Mouse (Mus musculus) hindbrain, embryonic 14.5 days (tissue): ENCODE data around the gene Tbc1d22a. TPM values are rescaled to one million over a fixed set of nuclear protein-coding genes. Genes with fewer than 3 reads are reported as not detected.

Experiments
- ATAC-seq: fragments of 200-750 bp; cut with Nextera tagmentation; 2 replicates; pipeline ENCODE4 v1.8.0; 2017; ENCODE audit warnings: moderate number of reproducible peaks, mild to moderate bottlenecking, moderate TSS enrichment, moderate library complexity; ENCODE audit not compliant: low FRiP score
- DNase-seq: peaks from one replicate; pipeline ENCODE4 v3.0.0-alpha.2; 2015; ENCODE audit warnings: low spot score
- H3K27ac ChIP-seq: fragments of 300-500 bp; sonication (generic); 2 replicates; pipeline ENCODE4 v1.5.1; 2014; ENCODE audit warnings: mild to moderate bottlenecking, moderate library complexity
- H3K27me3 ChIP-seq: fragments of 300-500 bp; sonication (generic); 2 replicates; pipeline ENCODE4 v1.6.1; 2014; ENCODE audit warnings: mild to moderate bottlenecking, low read length, mixed read lengths; ENCODE audit not compliant: control insufficient read depth, insufficient read depth
- H3K36me3 ChIP-seq: fragments of 300-500 bp; sonication (generic); replicated peaks from 2 replicates; pipeline ENCODE4 v1.6.1; 2014; ENCODE audit not compliant: control insufficient read depth, insufficient read depth
- H3K4me1 ChIP-seq: fragments of 300-500 bp; sonication (generic); replicated peaks from 2 replicates; pipeline ENCODE4 v1.6.1; 2014; ENCODE audit warnings: antibody characterized with exemption, low read length, mixed read lengths; ENCODE audit not compliant: control insufficient read depth, insufficient read depth
- H3K4me2 ChIP-seq: fragments of 300-500 bp; sonication (generic); replicated peaks from 2 replicates; pipeline ENCODE4 v1.6.1; 2014; ENCODE audit warnings: mild to moderate bottlenecking, moderate library complexity
- H3K4me3 ChIP-seq: fragments of 300-500 bp; sonication (generic); replicated peaks from 2 replicates; pipeline ENCODE4 v1.5.1; 2014; ENCODE audit warnings: mild to moderate bottlenecking, low read length
- H3K9ac ChIP-seq: fragments of 300-500 bp; sonication (generic); 2 replicates; pipeline ENCODE4 v1.6.1; 2014
- H3K9me3 ChIP-seq: fragments of 300-500 bp; sonication (generic); 2 replicates; pipeline ENCODE4 v1.6.1; 2016; ENCODE audit warnings: low read length; ENCODE audit not compliant: control insufficient read depth
- WGBS: fragments of 180-500 bp; shearing (Covaris S2); extraction: QIAGEN DNeasy Blood & Tissue Kit; methylation state at CpG from one replicate; pipeline ENCODE4 v1.1.7; 2014; 5-methylcytosine and 5-hydroxymethylcytosine counted together
- polyA plus RNA-seq: library from polyadenylated mRNA; unstranded; fragments of >200 nt; fragmentation: Nextera tagmentation; extraction: Ambion mirVana; gene quantifications from 2 replicates; pipeline ENCODE4 v1.2.1, GENCODE M21; 2014

Gene Tbc1d22a
- polyA plus RNA-seq, 1 experiment from 2014 or later = 10.7 TPM

DNA sequence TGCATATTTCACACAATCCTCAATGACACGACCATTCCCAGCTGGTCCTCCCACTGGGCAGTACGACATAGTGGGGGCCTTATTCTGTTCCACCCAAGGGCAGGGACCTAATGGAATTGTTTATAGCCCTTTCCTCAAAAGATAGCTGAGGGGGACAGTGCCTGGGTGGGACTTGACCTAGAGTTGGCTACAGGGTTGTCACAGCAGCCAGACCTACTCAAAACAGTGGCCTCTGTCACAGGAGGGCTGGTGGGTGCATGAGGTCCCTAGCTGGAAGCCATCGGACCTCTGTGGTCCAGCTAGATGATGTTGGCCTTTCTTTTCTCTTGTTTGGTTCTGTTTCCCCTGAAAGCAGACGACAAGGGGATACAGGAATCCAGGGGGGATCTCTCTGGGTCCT is 14.8 kb upstream of the Tbc1d22a start:
- no peak for DNase-seq
- no peak overlapping the region for H3K27ac ChIP-seq
- no peak for ATAC-seq
- H3K9me3 ChIP-seq = no peaks in the 10 kb centered on the region
- no peak overlapping the region for H3K9ac ChIP-seq
- no peak overlapping the region for H3K4me2 ChIP-seq
- H3K4me1 ChIP-seq = 0 out of 2 replicates have a peak, but pooled peaks cover 3% of the 10 kb centered on the region
- no peaks in the 10 kb centered on the region for H3K27me3 ChIP-seq
- 78% methylated on average over 4 of the region's 4 CpGs for WGBS
- no peak overlapping the region for H3K4me3 ChIP-seq
- H3K36me3 ChIP-seq = no peaks in the 10 kb centered on the region

DNA sequence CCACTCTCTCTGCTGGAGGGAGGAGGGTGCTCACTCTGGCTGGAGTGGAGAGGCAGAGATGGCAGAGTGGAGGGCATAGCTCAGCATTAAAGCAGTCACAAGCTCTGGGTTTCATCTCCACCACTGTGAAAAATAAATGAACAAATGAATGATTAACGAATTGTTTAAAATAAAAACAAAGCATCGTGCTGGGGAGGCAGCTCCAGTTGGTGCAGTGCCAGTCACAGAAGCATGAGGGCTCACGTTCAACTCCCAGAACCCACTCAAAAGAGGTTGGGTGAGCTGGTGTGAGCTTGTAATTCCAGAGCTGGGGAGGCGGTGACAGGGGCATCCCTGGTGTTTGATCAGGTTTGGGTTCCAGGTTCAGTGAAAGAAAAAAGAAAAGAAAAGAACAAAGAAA is 14.1 kb upstream of the Tbc1d22a start:
- no peak for DNase-seq
- WGBS = 46% methylated on average over 4 of the region's 4 CpGs

DNA sequence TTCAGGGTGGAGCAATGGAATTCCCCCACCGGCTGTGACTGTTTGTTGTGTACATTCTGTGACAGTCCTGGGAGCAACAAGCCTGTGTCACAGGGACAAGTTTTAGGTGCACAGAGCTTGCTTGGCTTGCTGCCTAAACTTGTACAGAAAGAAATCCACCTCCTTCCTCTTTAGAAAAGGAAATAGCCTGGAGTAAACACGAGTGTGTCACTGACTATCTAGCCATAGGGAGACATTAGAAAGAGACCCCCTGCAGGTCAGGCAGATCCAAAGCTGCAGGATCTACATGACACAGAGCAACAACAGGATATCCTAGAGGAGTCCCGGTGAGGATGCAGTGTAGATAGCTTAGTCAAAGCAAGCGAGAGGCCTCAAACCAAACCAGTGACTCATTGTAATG is 13.2 kb upstream of the Tbc1d22a start:
- no peaks in the 10 kb centered on the region for H3K9me3 ChIP-seq
- H3K36me3 ChIP-seq = no peaks in the 10 kb centered on the region
- H3K9ac ChIP-seq = no peak overlapping the region
- H3K4me1 ChIP-seq = 0 out of 2 replicates have a peak, but pooled peaks cover 3% of the 10 kb centered on the region
- H3K4me2 ChIP-seq = no peak overlapping the region
- H3K4me3 ChIP-seq = no peak overlapping the region
- DNase-seq = no peak
- 30% methylated on average over 4 of the region's 4 CpGs for WGBS
- H3K27ac ChIP-seq = no peak overlapping the region
- no peak for ATAC-seq
- H3K27me3 ChIP-seq = no peaks in the 10 kb centered on the region

More for the DNA sequence above, 14.1 kb upstream of the Tbc1d22a start:
- Histone ChIP-seq H3K9ac (no peak overlapping the region), H3K9me3 (no peaks in the 10 kb centered on the region), H3K4me1 (0 out of 2 replicates have a peak, but pooled peaks cover 3% of the 10 kb centered on the region), H3K27me3 (no peaks in the 10 kb centered on the region), H3K36me3 (no peaks in the 10 kb centered on the region), H3K27ac (no peak overlapping the region), H3K4me2 (no peak overlapping the region), H3K4me3 (no peak overlapping the region)
- ATAC-seq = no peak

DNA sequence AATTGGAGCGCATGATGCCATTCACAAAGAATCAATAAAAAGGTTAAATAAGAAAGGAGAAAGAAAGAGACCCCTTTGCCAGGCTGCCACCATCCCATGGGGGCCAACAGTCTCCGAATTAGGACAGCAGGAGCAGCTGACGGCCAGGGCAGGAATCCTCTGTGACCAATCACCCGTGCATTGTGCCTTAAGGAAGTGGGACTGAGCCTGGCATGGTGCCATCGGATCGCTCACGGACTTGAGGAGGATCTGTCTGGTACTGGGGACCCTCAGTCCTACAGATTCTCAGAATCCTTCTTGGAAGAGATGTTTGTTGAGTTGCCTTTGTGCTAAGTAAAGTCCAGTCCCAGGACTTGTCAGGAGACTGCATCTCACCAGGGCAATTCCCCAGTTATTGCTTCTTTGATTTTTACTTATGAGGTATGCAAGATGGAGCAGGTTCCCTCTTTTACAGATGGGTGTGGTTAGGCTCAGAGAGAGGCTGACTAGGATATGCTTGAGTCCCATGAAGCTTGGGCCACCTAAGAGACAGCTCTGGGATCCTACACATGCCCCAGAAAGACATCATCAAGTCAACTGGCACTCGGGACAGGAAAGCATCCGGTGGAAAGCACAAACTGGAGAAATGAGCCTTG is 12.4 kb upstream of the Tbc1d22a start:
- 50% methylated on average over 9 of the region's 9 CpGs for WGBS
- Histone ChIP-seq H3K9me3 (no peaks in the 10 kb centered on the region), H3K4me1 (0 out of 2 replicates have a peak, but pooled peaks cover 3% of the 10 kb centered on the region), H3K27ac (0 out of 2 replicates have a peak overlapping the region, but pooled peaks have one; percentile 43), H3K27me3 (no peaks in the 10 kb centered on the region), H3K4me3 (no peak overlapping the region), H3K4me2 (no peak overlapping the region), H3K36me3 (no peaks in the 10 kb centered on the region), H3K9ac (no peak overlapping the region)
- ATAC-seq = no peak
- DNase-seq = no peak

DNA sequence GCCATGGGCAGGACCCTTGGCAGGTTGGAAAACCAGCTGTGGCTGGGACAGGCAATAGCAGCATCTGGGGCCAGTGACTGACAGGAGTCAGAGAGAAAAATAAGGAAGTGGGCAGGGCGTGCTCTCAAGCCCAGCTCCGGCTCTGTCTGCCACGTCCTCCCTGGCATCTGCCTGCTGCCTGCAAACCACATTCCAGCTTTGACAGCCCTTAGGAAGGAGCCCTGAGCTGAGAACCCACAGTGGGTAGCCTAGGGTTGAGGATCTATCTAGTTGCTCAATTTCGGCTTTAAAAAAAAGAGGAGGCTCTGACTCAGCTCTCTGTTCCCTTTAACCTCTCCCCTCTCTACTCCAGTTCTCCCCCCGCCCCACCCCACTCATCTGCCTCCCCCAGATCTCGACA is 11.6 kb upstream of the Tbc1d22a start:
- DNase-seq (no peak), ATAC-seq (no peak)
- no peaks in the 10 kb centered on the region for H3K36me3 ChIP-seq
- H3K4me3 ChIP-seq = no peak overlapping the region
- H3K4me2 ChIP-seq = no peak overlapping the region
- no peaks in the 10 kb centered on the region for H3K27me3 ChIP-seq
- H3K4me1 ChIP-seq = 0 out of 2 replicates have a peak, but pooled peaks cover 3% of the 10 kb centered on the region
- H3K9me3 ChIP-seq = no peaks in the 10 kb centered on the region
- 62% methylated on average over 6 of the region's 6 CpGs for WGBS
- H3K27ac ChIP-seq = no peak overlapping the region
- no peak overlapping the region for H3K9ac ChIP-seq

DNA sequence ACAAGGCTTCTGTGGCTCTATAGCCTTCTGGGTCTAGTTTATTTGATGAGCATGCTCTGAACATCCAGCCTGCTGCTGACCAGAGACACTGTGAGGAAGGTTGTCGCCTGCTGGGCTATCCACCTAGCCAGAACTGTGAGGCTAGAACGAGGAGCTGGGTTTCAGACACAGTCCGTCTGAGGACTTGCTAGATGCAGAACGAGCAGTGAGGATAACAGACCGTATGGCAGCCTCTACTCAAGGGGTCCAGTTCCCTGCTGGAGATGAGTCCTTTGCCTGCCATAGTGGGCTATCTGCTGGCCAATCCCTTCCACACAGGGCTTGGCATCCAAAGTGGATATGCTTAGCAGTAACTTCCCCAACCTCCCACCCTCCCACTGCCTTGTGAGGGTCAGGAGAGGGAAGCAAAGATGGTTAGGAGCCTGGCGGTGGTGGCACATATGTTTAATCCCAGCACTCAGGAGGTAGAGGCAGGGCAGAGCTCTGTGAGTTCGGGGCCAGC is 10.9 kb upstream of the Tbc1d22a start:
- no peaks in the 10 kb centered on the region for H3K27me3 ChIP-seq
- no peak overlapping the region for H3K4me2 ChIP-seq
- DNase-seq (no peak), ATAC-seq (no peak)
- 0 out of 2 replicates have a peak, but pooled peaks cover 3% of the 10 kb centered on the region for H3K4me1 ChIP-seq
- no peak overlapping the region for H3K9ac ChIP-seq
- 84% methylated on average over 7 of the region's 7 CpGs for WGBS
- no peak overlapping the region for H3K4me3 ChIP-seq
- H3K27ac ChIP-seq = no peak overlapping the region
- H3K36me3 ChIP-seq = no peaks in the 10 kb centered on the region
- no peaks in the 10 kb centered on the region for H3K9me3 ChIP-seq

DNA sequence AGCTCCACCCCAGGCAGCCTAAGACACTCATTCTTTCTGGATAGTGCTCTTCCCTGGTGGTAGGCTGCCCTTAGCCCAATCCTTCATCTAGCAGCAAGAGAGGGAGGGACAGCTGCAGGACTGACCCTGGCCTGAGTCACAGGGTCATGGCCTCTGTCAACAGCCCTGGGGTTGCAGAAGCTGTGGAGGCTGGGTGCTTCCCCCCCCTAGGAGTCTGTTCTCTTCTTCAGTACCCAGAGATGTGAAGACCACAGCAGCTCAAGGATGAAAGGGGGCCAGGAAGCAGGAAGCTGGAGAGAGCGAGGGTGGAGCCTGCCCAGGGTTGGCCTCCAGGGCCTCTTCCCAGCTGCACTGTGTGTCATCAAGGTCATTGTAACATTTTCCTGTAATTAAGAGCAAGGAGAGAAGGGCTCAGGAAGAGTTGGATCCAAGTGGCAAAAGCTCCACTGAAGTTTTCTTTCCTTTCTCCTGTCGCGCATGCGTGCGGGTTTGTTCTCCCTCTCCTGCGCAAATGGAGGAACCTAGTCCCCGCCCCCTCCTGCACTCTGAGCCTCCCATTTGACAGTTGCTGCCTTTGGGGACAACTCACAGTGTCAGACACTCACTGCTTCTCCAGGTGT is 10.2 kb upstream of the Tbc1d22a start:
- no peaks in the 10 kb centered on the region for H3K27me3 ChIP-seq
- H3K4me2 ChIP-seq = no peak overlapping the region
- ATAC-seq (no peak), DNase-seq (no peak)
- H3K27ac ChIP-seq = no peak overlapping the region
- no peaks in the 10 kb centered on the region for H3K9me3 ChIP-seq
- no peaks in the 10 kb centered on the region for H3K36me3 ChIP-seq
- H3K4me3 ChIP-seq = no peak overlapping the region
- 0 out of 2 replicates have a peak, but pooled peaks cover 3% of the 10 kb centered on the region for H3K4me1 ChIP-seq
- WGBS = 71% methylated on average over 7 of the region's 7 CpGs
- no peak overlapping the region for H3K9ac ChIP-seq

DNA sequence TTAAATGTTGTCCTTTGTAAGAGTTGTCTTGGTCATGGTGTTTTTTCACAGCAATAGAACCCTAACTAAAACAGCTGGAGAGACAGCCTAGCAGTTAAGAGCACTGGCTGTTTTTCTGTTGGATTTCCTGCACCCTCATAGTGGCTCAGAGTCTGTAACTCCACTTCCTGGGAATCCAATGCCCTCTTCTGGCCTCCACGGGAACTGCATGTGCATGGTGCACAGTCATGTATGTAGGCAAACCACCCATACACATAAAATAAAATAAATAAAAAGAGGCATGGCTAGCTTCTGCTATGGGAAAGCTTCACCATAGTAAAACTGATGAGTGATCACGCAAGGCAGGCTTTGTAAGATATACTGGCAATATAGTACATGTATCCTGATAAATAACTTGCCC is 9.0 kb upstream of the Tbc1d22a start:
- Histone ChIP-seq H3K4me3 (no peak overlapping the region), H3K9me3 (no peaks in the 10 kb centered on the region), H3K4me1 (peaks cover 6% of the 10 kb centered on the region; the same call in 1 of the 2 replicates), H3K36me3 (0 out of 2 replicates have a peak, but pooled peaks cover 3% of the 10 kb centered on the region), H3K4me2 (no peak overlapping the region), H3K27ac (no peak overlapping the region), H3K9ac (no peak overlapping the region), H3K27me3 (no peaks in the 10 kb centered on the region)
- no peak for DNase-seq
- 64% methylated on average over 2 of the region's 2 CpGs for WGBS
- no peak for ATAC-seq

DNA sequence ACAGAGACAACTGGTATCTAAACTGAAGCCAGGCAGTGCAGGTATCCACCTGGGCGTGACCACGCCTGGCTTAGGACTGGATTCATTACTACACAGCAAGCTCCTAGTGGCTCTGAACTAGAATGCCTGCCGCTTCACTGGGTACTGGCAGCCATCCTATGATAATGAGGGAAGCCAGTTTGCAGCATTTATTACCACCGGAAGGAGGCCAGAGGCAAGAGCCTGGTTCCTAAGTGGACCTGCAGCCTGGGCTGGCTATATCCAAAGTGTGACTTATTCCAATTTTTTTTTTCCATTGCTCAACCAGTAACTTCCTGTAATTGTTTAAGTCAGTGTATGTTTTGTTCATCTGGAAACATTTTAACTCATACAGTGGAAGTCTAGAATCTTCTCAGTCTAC is 7.9 kb upstream of the Tbc1d22a start:
- no peak overlapping the region for H3K27ac ChIP-seq
- H3K27me3 ChIP-seq = no peaks in the 10 kb centered on the region
- H3K4me3 ChIP-seq = no peak overlapping the region
- 70% methylated on average over 4 of the region's 4 CpGs for WGBS
- H3K36me3 ChIP-seq = 0 out of 2 replicates have a peak, but pooled peaks cover 5% of the 10 kb centered on the region
- H3K9me3 ChIP-seq = no peaks in the 10 kb centered on the region
- DNase-seq (no peak), ATAC-seq (no peak)
- no peak overlapping the region for H3K4me2 ChIP-seq
- peaks cover 8% of the 10 kb centered on the region; the same call in 1 of the 2 replicates for H3K4me1 ChIP-seq
- H3K9ac ChIP-seq = no peak overlapping the region
